7 mouse cellular contexts compared by ENCODE assay signal in genomic region chr6:142963480-142964075, GRCm38 (mm10). TPM values are rescaled to one million over a fixed set of nuclear protein-coding genes. Genes with fewer than 3 reads are reported as not detected.
DNase-seq lines count a peak whose midpoint lies in the region; ATAC-seq and TF ChIP-seq lines count a peak whose summit lies in the region.

No protein-coding gene starts in this region.

- H3K27ac ChIP-seq in forebrain, embryonic 10.5 days = peak overlapping the region; percentile 91
- H3K27ac ChIP-seq in intestine, postnatal 0 days (ENCODE audit: low read depth, low read length) = no peak overlapping the region
- peak overlapping the region; percentile 98 for H3K27ac ChIP-seq in neural tube, embryonic 14.5 days (ENCODE audit: low read depth, low read length)

- H3K9me3 ChIP-seq in megakaryocyte, embryonic 14.5 days = peaks cover 10% of the 10 kb centered on the region
- H3K9me3 ChIP-seq in forebrain, embryonic 10.5 days = no peaks in the 10 kb centered on the region
- no peaks in the 10 kb centered on the region for H3K9me3 ChIP-seq in intestine, postnatal 0 days (ENCODE audit: control insufficient read depth)
- no peaks in the 10 kb centered on the region for H3K9me3 ChIP-seq in neural tube, embryonic 14.5 days (ENCODE audit: control insufficient read depth, low read length)

- peaks cover 63% of the 10 kb centered on the region for H3K27me3 ChIP-seq in megakaryocyte, embryonic 14.5 days (replicated peaks)
- H3K27me3 ChIP-seq in forebrain, embryonic 10.5 days (ENCODE audit: poor library complexity, severe bottlenecking) = peaks cover 23% of the 10 kb centered on the region
- H3K27me3 ChIP-seq in intestine, postnatal 0 days (replicated peaks; ENCODE audit: control insufficient read depth, insufficient read depth, low read length) = peaks cover 23% of the 10 kb centered on the region
- H3K27me3 ChIP-seq in neural tube, embryonic 14.5 days (ENCODE audit: control insufficient read depth, insufficient read depth, low read length) = no peaks in the 10 kb centered on the region

- peak overlapping the region; percentile 71 for H3K4me2 ChIP-seq in intestine, postnatal 0 days (replicated peaks; ENCODE audit: low read depth)
- H3K4me2 ChIP-seq in neural tube, embryonic 14.5 days (ENCODE audit: low read depth, low read length) = peak overlapping the region; percentile 74

- ATAC-seq in megakaryocyte, adult 5-6 weeks (ENCODE audit: poor library complexity, severe bottlenecking) = no peak; the same call in 1 of the 2 replicates
- no peak for ATAC-seq in intestine, postnatal 0 days
- peak; percentile 10 for ATAC-seq in neural tube, embryonic 14.5 days (ENCODE audit: low read depth)

- no peak for TF ChIP-seq CTCF in intestine, postnatal 0 days (IDR thresholded peaks at IDR 0.05; ENCODE audit: low read depth)

- WGBS in forebrain, embryonic 10.5 days = 25% methylated on average over 30 of the region's 30 CpGs
- WGBS in intestine, postnatal 0 days = 23% methylated on average over 30 of the region's 30 CpGs
- WGBS in neural tube, embryonic 14.5 days = 5% methylated on average over 30 of the region's 30 CpGs

- H3K9ac ChIP-seq in intestine, postnatal 0 days (ENCODE audit: low read depth, low read length) = no peak overlapping the region
- peak overlapping the region; percentile 84 for H3K9ac ChIP-seq in neural tube, embryonic 14.5 days (replicated peaks; ENCODE audit: low read depth, low read length)

- peak; percentile 19 for DNase-seq in forebrain, embryonic 10.5 days (ENCODE audit: extremely low spot score, low spot score)
- DNase-seq in frontal cortex, postnatal 10 days (ENCODE audit: low spot score in 2 of 2) = no peak
- no peak for DNase-seq in adrenal gland, adult 8-10 months

- no peaks in the 10 kb centered on the region for H3K36me3 ChIP-seq in megakaryocyte, embryonic 14.5 days (replicated peaks; ENCODE audit: low read length)
- 0 out of 2 replicates have a peak, but pooled peaks cover 6% of the 10 kb centered on the region for H3K36me3 ChIP-seq in forebrain, embryonic 10.5 days (replicated peaks)
- no peaks in the 10 kb centered on the region for H3K36me3 ChIP-seq in intestine, postnatal 0 days (ENCODE audit: control insufficient read depth, insufficient read depth)
- no peaks in the 10 kb centered on the region for H3K36me3 ChIP-seq in neural tube, embryonic 14.5 days (ENCODE audit: control insufficient read depth, insufficient read depth, low read length)

- peaks cover 23% of the 10 kb centered on the region for H3K4me1 ChIP-seq in megakaryocyte, embryonic 14.5 days
- peaks cover 25% of the 10 kb centered on the region for H3K4me1 ChIP-seq in forebrain, embryonic 10.5 days
- no peaks in the 10 kb centered on the region for H3K4me1 ChIP-seq in intestine, postnatal 0 days (replicated peaks; ENCODE audit: control insufficient read depth, insufficient read depth, low read length)
- H3K4me1 ChIP-seq in neural tube, embryonic 14.5 days (ENCODE audit: control insufficient read depth, insufficient read depth, low read length) = peaks cover 18% of the 10 kb centered on the region

- H3K4me3 ChIP-seq in megakaryocyte, embryonic 14.5 days (replicated peaks) = peak overlapping the region; percentile 93
- peak overlapping the region; percentile 79 for H3K4me3 ChIP-seq in forebrain, embryonic 10.5 days
- peak overlapping the region; percentile 44 for H3K4me3 ChIP-seq in intestine, postnatal 0 days (ENCODE audit: low read depth, low read length)
- H3K4me3 ChIP-seq in neural tube, embryonic 14.5 days (ENCODE audit: low read depth, low read length) = peak overlapping the region; percentile 70

RNA-seq across cellular contexts. Expression of gene St8sia1, which starts 0.7 kb away (rescaled TPM):
- polyA plus RNA-seq in megakaryocyte, embryonic 14.5 days (2012; ENCODE audit: insufficient read depth, low replicate concordance) = 0.04 and 0.17 TPM in 2 replicates
- 1.3 and 1.4 TPM in 2 replicates for total RNA-seq in megakaryocyte, adult 5-6 weeks (2015)
- 0.48 and 0.85 TPM in 2 replicates for total RNA-seq in megakaryocyte, adult 5-6 weeks (2017)
- 2.3 and 2.6 TPM in 2 replicates for polyA plus RNA-seq in forebrain, embryonic 10.5 days (2016; fragmentation: Nextera tagmentation; extraction: Ambion mirVana)
- polyA plus RNA-seq in intestine, postnatal 0 days (2015; fragmentation: Nextera tagmentation; extraction: Ambion mirVana) = 0.17 and 0.34 TPM in 2 replicates
- 8.2 and 9.5 TPM in 2 replicates for polyA plus RNA-seq in neural tube, embryonic 14.5 days (2014; fragmentation: Nextera tagmentation; extraction: Ambion mirVana)
- 1 to 10 TPM in 3 of 4 experiments, under 1 TPM in 1; 0.87 to 3.1 (median 2.2) TPM for total RNA-seq in adrenal gland, adult 8-10 months (2022)
